Mouse (Mus musculus) gastrocnemius, adult 2 months (tissue): ENCODE measurements around the gene H2-Ob. TPM values are rescaled to one million over a fixed set of nuclear protein-coding genes. Genes with fewer than 3 reads are reported as not detected.

ENCODE experiments used
- DNase-seq: peaks from one replicate; pipeline ENCODE4 v3.0.0; 2022
- H3K27ac ChIP-seq: fragments of 200-600 bp; 2 replicates; pipeline ENCODE4 v1.8.1; 2022; ENCODE audit warnings: mild to moderate bottlenecking
- H3K4me3 ChIP-seq: fragments of 200-600 bp; 2 replicates; pipeline ENCODE4 v1.8.1; 2022; ENCODE audit warnings: mild to moderate bottlenecking, moderate library complexity
- CTCF ChIP-seq: fragments of 200-600 bp; IDR thresholded peaks from 2 replicates; pipeline ENCODE4 v1.8.1; 2022; ENCODE audit warnings: antibody characterized with exemption, mild to moderate bottlenecking, moderate library complexity
- intact Hi-C: fragments of 180-260 bp; cut with DNase I; formaldehyde crosslinking; loops from one replicate; pipeline ENCODE4 v1.15.1; 2025
- total RNA-seq, 2 experiments: library from RNA; stranded (reverse); gene quantifications; 2 replicates each; pipeline ENCODE4 v1.2.3; 2021

Gene H2-Ob
- total RNA-seq, 2 experiments from 2014 or later, result 0.11 TPM; not detected in 1

GRCm38 (mm10) chr17:34234926-34235325, 3.8 kb upstream of the H2-Ob start:
- Histone ChIP-seq H3K4me3 (no peak overlapping the region), H3K27ac (peak overlapping the region; percentile 46; the same call in 1 of the 2 replicates)
- DNase-seq, result peak; percentile 83
- intact Hi-C loops, result loop anchor here (1.0 to 10.0 kb wide), 2 partner anchors 65 to 130 kb away; no protein-coding TSS in a partner anchor
- peak; percentile 97 for TF ChIP-seq CTCF

GRCm38 (mm10) chr17:34236691-34237090, 2.0 kb upstream of the H2-Ob start:
- no peak overlapping the region for H3K4me3 ChIP-seq
- DNase-seq, result no peak
- TF ChIP-seq CTCF, result no peak
- no peak overlapping the region for H3K27ac ChIP-seq
- intact Hi-C loops, result loop anchor here (10.0 kb wide), 1 partner anchor 132 kb away; no protein-coding TSS in a partner anchor

- no peak overlapping the region for H3K27ac ChIP-seq
- intact Hi-C loops, result loop anchor here (10.0 kb wide), 1 partner anchor 133 kb away; no protein-coding TSS in a partner anchor
- DNase-seq, result no peak
- H3K4me3 ChIP-seq, result no peak overlapping the region
- no peak for TF ChIP-seq CTCF
Measured at GRCm38 (mm10) chr17:34237741-34238140, 962 bp upstream of the H2-Ob start.

GRCm38 (mm10) chr17:34239601-34240041, 918 bp downstream of the H2-Ob start:
- no peak for TF ChIP-seq CTCF
- DNase-seq, result no peak
- peak overlapping the region; percentile 71 for H3K27ac ChIP-seq
- intact Hi-C loops, result loop anchor here (10.0 kb wide), 1 partner anchor 135 kb away; no protein-coding TSS in a partner anchor
- peak overlapping the region; percentile 49 for H3K4me3 ChIP-seq

GRCm38 (mm10) chr17:34240366-34240765, 1.7 kb downstream of the H2-Ob start:
- H3K27ac ChIP-seq, result no peak overlapping the region
- TF ChIP-seq CTCF, result no peak
- DNase-seq, result no peak
- intact Hi-C loops, result no loop called here
- no peak overlapping the region for H3K4me3 ChIP-seq

GRCm38 (mm10) chr17:34240916-34241315, 2.2 kb downstream of the H2-Ob start:
- Histone ChIP-seq H3K4me3 (no peak overlapping the region), H3K27ac (no peak overlapping the region)
- no peak for TF ChIP-seq CTCF
- DNase-seq, result no peak
- intact Hi-C loops, result no loop called here

- intact Hi-C loops, result no loop called here
Measured at GRCm38 (mm10) chr17:34244656-34245055, 6.0 kb downstream of the H2-Ob start.

GRCm38 (mm10) chr17:34247047-34247446, 8.3 kb downstream of the H2-Ob start:
- Histone ChIP-seq H3K27ac (no peak overlapping the region), H3K4me3 (no peak overlapping the region)
- no peak for TF ChIP-seq CTCF
- intact Hi-C loops, result no loop called here
- no peak for DNase-seq

More at GRCm38 (mm10) chr17:34244656-34245055, 6.0 kb downstream of the H2-Ob start:
- no peak overlapping the region for H3K27ac ChIP-seq
- DNase-seq, result no peak
- TF ChIP-seq CTCF, result no peak
- H3K4me3 ChIP-seq, result no peak overlapping the region

- no peak overlapping the region for H3K27ac ChIP-seq
- intact Hi-C loops, result no loop called here
- no peak overlapping the region for H3K4me3 ChIP-seq
- no peak for DNase-seq
- no peak for TF ChIP-seq CTCF
Measured at GRCm38 (mm10) chr17:34248764-34249163, 10.1 kb downstream of the H2-Ob start.

- TF ChIP-seq CTCF, result no peak
- DNase-seq, result no peak
- intact Hi-C loops, result no loop called here
- Histone ChIP-seq H3K4me3 (no peak overlapping the region), H3K27ac (no peak overlapping the region)
Measured at GRCm38 (mm10) chr17:34249361-34249760, 10.7 kb downstream of the H2-Ob start.

GRCm38 (mm10) chr17:34249878-34250277, 11.2 kb downstream of the H2-Ob start:
- TF ChIP-seq CTCF, result peak; percentile 86
- no peak overlapping the region for H3K4me3 ChIP-seq
- DNase-seq, result peak; percentile 38

GRCm38 (mm10) chr17:34251666-34252065, 13.0 kb downstream of the H2-Ob start:
- no peak for DNase-seq
- no peak for TF ChIP-seq CTCF

More at GRCm38 (mm10) chr17:34249878-34250277, 11.2 kb downstream of the H2-Ob start:
- intact Hi-C loops, result loop anchor here (1.0 to 10.0 kb wide), 2 partner anchors 63 to 95 kb away; no protein-coding TSS in a partner anchor
- H3K27ac ChIP-seq, result no peak overlapping the region

GRCm38 (mm10) chr17:34256501-34256900, 17.8 kb downstream of the H2-Ob start:
- intact Hi-C loops, result loop anchor here (10.0 kb wide), 1 partner anchor 88 kb away; no protein-coding TSS in a partner anchor
- DNase-seq, result no peak
- TF ChIP-seq CTCF, result no peak
- no peak overlapping the region for H3K27ac ChIP-seq
- no peak overlapping the region for H3K4me3 ChIP-seq

More at GRCm38 (mm10) chr17:34251666-34252065, 13.0 kb downstream of the H2-Ob start:
- intact Hi-C loops, result loop anchor here (10.0 kb wide), 1 partner anchor 93 kb away; no protein-coding TSS in a partner anchor
- H3K4me3 ChIP-seq, result no peak overlapping the region
- H3K27ac ChIP-seq, result no peak overlapping the region
